Mouse (Mus musculus) lung, adult 10 weeks (tissue): ENCODE results near the gene Cand1. TPM values are rescaled to one million over a fixed set of nuclear protein-coding genes. Genes with fewer than 3 reads are reported as not detected.

ENCODE experiments used
- polyA plus RNA-seq: library from polyadenylated mRNA; stranded (reverse); fragments of 350-450 nt; fragmentation: Illumina TruSeq; extraction: RNeasy Lipid Tissue Mini Kit (QIAGEN cat#74804); gene quantifications from one replicate; pipeline ENCODE4 v1.2.3, GENCODE M21; 2014; ENCODE audit warnings: low read depth, low replicate concordance; ENCODE audit not compliant: insufficient read depth

Cand1 gene
- 13.6 TPM for polyA plus RNA-seq

DNA sequence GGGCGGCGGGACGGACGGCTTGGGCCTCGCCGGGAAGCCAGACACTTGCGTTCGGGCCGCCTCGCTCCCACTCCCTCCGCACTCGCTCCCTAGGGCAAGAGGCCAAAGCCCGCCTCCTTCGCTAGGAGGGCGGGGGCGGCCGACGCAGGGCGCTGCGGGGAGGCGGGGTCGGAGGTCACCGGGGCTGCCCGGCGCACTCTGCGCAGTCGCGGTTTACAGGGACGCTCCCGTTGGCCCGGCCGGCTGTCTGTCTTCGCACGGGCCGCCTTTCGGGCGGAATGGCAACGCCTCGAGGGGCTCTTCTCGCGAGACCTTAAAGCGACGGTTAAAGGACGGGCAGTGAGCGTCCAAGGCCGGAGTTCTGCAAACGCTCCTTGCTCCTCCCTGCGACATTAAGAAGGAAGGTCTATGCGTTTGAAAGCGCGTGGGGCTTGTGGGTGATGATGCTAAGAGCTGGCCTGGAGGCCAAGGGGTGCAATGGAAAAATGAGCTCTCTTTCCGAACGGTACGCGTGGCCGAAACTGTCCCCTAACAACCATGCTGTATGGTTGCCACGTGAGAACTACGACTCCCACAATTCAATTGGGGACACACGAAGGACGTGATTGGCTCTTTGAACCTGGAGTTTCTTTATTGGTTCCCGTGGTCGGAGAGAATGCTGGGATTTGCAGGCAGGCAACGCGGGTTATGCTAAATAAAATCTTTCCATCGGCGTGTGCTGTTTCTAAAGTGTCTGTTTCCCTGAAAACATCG is at the start of gene Cand1:
Gene Cand1, minus strand, starts transcription at position 87 of the 753 bp plus-strand sequence.

Other genes starting within 250 kb of the Cand1 start
- gene Grip1, start 213.8 kb upstream of the Cand1 start, polyA plus RNA-seq, result 0.51 TPM